Mouse (Mus musculus) G1E (cell line): Measurements from ENCODE around the gene Npy1r.

Source experiments
- CTCF ChIP-seq: IDR thresholded peaks from 2 replicates; pipeline ENCODE4 v1.5.1; 2012; ENCODE audit warnings: low read depth, low read length, inconsistent platforms, mixed read lengths
- GATA1 ChIP-seq: IDR thresholded peaks from 2 replicates; pipeline ENCODE4 v1.6.1; 2012; ENCODE audit warnings: borderline replicate concordance, low read length, inconsistent platforms, mixed read lengths
- GATA2 ChIP-seq: IDR thresholded peaks from 2 replicates; pipeline ENCODE4 v1.6.1; 2012; ENCODE audit warnings: low read depth, low read length, inconsistent platforms, borderline replicate concordance
- POLR2AphosphoS5 ChIP-seq: IDR thresholded peaks from 2 replicates; pipeline ENCODE4 v1.6.1; 2012; ENCODE audit warnings: low read depth, low read length, inconsistent platforms; ENCODE audit not compliant: insufficient replicate concordance
- TAL1 ChIP-seq: conservative IDR thresholded peaks from 2 replicates; pipeline ENCODE4 v1.6.1; 2012; ENCODE audit warnings: low read depth, low read length, inconsistent platforms, mixed read lengths

DNA sequence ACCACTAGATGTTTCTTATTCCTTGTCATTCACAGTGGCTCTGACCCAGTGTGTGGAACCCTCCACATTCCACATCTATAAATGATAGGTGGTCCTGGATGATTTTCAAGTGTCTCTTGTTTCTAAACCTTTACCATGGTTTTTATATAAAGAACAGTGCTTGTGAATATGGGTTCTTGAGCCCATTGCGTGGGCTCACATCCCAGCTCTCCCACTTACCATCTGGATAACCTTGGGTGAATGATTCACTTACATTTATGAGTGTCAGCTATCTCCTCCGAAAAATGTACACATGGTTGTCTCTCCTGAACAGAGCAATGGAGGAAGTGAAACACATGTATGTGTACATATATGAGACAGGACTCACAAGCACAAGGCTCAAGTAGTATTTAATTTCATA lies 59.2 kb downstream of the Npy1r start:
- TF ChIP-seq TAL1 (no peak), CTCF (no peak), GATA1 (no peak), POLR2AphosphoS5 (no peak), GATA2 (no peak)
